Mouse (Mus musculus) ES-Bruce4 (cell line): ENCODE data around the gene Olfr1135. TPM values are rescaled to one million over a fixed set of nuclear protein-coding genes. Genes with fewer than 3 reads are reported as not detected.

Experiments
- H3K27ac ChIP-seq: 2 replicates; pipeline ENCODE4 v1.5.1; 2012; ENCODE audit warnings: low read length, inconsistent platforms; ENCODE audit not compliant: insufficient read depth
- H3K27me3 ChIP-seq: 2 replicates; pipeline ENCODE4 v1.6.1; 2012; ENCODE audit warnings: mild to moderate bottlenecking, low read length, inconsistent platforms; ENCODE audit not compliant: control insufficient read depth, poor library complexity, insufficient read depth, severe bottlenecking
- H3K36me3 ChIP-seq: 2 replicates; pipeline ENCODE4 v1.6.1; 2012; ENCODE audit warnings: inconsistent platforms, mild to moderate bottlenecking, low read length, moderate library complexity; ENCODE audit not compliant: control insufficient read depth, poor library complexity, insufficient read depth, severe bottlenecking
- H3K4me1 ChIP-seq: one replicate; pipeline ENCODE4 v1.8.1; 2011; ENCODE audit warnings: low read length; ENCODE audit not compliant: control insufficient read depth, insufficient read depth
- H3K4me3 ChIP-seq: 2 replicates; pipeline ENCODE4 v1.5.1; 2011; ENCODE audit warnings: low read depth, mild to moderate bottlenecking, low read length
- H3K9ac ChIP-seq: 2 replicates; pipeline ENCODE4 v1.6.1; 2012; ENCODE audit warnings: low read depth, mild to moderate bottlenecking, inconsistent platforms; ENCODE audit not compliant: poor library complexity, severe bottlenecking
- H3K9me3 ChIP-seq: replicated peaks from 2 replicates; pipeline ENCODE4 v1.6.1; 2012; ENCODE audit warnings: mild to moderate bottlenecking, low read length, inconsistent platforms; ENCODE audit not compliant: control insufficient read depth, poor library complexity, insufficient read depth, severe bottlenecking
- CTCF ChIP-seq: IDR thresholded peaks from one replicate; pipeline ENCODE4 v1.8.1; 2011; ENCODE audit warnings: low read depth, low read length
- EP300 ChIP-seq: IDR thresholded peaks from 2 replicates; pipeline ENCODE4 v1.6.1; 2011; ENCODE audit warnings: low read depth, low read length; ENCODE audit not compliant: insufficient read depth
- POLR2A ChIP-seq: IDR thresholded peaks from one replicate; pipeline ENCODE4 v1.8.1; 2011; ENCODE audit warnings: low read length; ENCODE audit not compliant: insufficient read depth
- polyA plus RNA-seq: library from polyadenylated mRNA; stranded (reverse); fragments of >200 nt; gene quantifications from 2 replicates; pipeline ENCODE4 v1.2.4, GENCODE M21; 2011; ENCODE audit warnings: low read depth; ENCODE audit not compliant: missing spikeins, insufficient read depth, insufficient read length

Gene Olfr1135
- not detected in 2 replicates for polyA plus RNA-seq

DNA sequence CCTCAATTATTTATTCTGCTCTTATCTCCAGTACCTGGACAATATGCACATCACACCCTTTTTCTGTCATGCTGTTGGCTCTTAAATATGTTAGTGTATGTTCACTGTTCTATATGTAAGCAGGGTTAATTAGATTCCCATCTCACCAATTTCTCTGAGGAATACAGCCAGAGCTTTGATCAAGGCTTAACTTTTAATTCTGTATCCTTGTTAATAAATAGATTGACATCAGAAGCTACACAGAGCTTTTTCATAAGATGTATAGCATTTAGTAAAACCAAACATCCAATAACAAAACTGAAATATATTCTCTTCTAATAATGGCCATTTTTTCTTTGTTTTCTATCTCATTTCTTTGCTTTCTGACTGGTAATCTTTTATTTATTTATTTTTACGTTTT, at the start of gene Olfr1135:
Gene Olfr1135 (minus strand): TSS at position 101 of the 400 bp plus-strand sequence.
- no peaks in the 10 kb centered on the region for H3K36me3 ChIP-seq
- no peak within 1 kb of the TSS for H3K4me3 ChIP-seq
- H3K9ac ChIP-seq = no peak within 1 kb of the TSS
- H3K9me3 ChIP-seq = no peaks in the 10 kb centered on the region
- no peaks in the 10 kb centered on the region for H3K27me3 ChIP-seq
- no peak within 1 kb of the TSS for H3K27ac ChIP-seq
- H3K4me1 ChIP-seq = no peaks in the 10 kb centered on the region
- TF ChIP-seq CTCF (no peak), POLR2A (no peak), EP300 (no peak)

DNA sequence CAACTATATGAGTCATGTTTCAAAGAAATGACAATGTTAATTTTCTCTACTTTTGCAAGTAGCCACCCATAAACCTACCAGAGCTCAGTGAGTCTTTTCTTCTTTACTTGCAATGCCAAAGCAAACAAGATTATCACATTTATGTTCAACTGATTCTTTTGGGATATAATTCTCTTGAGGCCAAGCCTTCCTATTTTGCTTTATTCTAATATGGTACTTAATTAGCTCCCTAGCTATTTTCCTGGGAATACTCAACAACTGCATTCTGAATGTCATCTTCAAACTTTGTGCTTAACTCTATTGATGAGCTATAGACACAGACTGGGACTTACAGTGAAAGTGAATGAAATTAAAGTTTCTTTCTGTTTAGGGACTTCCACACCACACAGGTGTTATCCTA, 39.6 kb upstream of the Olfr1135 start, which contains the start of gene Olfr1137:
Gene Olfr1137 (minus strand): TSS at position 101 of the 400 bp plus-strand sequence.
- no peaks in the 10 kb centered on the region for H3K4me1 ChIP-seq
- no peaks in the 10 kb centered on the region for H3K9me3 ChIP-seq
- no peak within 1 kb of the TSS for H3K4me3 ChIP-seq
- H3K9ac ChIP-seq = no peak within 1 kb of the TSS
- H3K27ac ChIP-seq = no peak within 1 kb of the TSS
- H3K27me3 ChIP-seq = no peaks in the 10 kb centered on the region
- TF ChIP-seq EP300 (no peak), POLR2A (no peak), CTCF (no peak)
- no peaks in the 10 kb centered on the region for H3K36me3 ChIP-seq

DNA sequence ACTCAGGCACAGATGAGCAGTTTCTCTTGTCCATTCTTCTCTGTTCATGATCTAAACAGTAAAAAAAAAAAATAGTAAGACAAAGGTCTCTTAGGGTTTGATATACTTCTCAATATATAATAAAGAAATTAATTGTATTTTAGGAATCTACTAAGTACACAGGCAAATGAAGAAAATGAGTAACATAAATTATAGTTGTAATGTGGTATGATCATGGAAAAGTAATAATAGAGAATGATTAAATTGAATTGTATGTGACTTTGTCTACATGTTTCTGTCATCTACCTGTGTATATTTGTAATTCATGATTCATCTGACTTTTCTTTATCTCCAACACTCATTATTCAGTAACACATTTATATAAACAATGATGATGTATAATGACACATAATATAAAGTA, 20.4 kb upstream of the Olfr1135 start, which contains the start of gene Olfr1136:
Gene Olfr1136 (minus strand): TSS at position 101 of the 400 bp plus-strand sequence.
- Histone ChIP-seq H3K9me3 (no peaks in the 10 kb centered on the region), H3K9ac (no peak within 1 kb of the TSS), H3K4me3 (no peak within 1 kb of the TSS), H3K27me3 (no peaks in the 10 kb centered on the region), H3K27ac (no peak within 1 kb of the TSS), H3K36me3 (no peaks in the 10 kb centered on the region), H3K4me1 (no peaks in the 10 kb centered on the region)
- TF ChIP-seq CTCF = no peak
- no peak for TF ChIP-seq EP300
- no peak for TF ChIP-seq POLR2A

DNA sequence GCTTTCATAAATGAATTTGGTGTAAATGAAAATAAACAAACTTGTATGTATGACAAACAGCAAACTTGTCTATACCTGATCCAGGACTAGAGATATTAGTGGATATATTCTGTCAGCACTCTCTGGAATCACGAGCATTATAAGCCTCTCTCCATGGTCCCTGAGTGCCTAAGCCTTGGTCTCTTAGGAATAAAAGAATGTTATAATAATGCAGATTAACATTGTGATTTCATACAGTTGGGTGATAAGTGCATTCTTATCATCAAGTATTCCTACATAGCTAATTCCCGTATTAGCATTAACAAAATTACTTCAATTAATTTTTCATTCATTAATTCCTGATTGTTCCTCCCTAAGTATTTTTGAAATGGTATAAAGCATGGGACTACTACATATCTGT, 15.1 kb downstream of the Olfr1135 start, which contains the start of gene Olfr1134:
Gene Olfr1134 (minus strand): TSS at position 101 of the 400 bp plus-strand sequence.
- no peak within 1 kb of the TSS for H3K4me3 ChIP-seq
- H3K27me3 ChIP-seq = no peaks in the 10 kb centered on the region
- no peak within 1 kb of the TSS for H3K27ac ChIP-seq
- H3K36me3 ChIP-seq = no peaks in the 10 kb centered on the region
- H3K9ac ChIP-seq = no peak within 1 kb of the TSS
- H3K4me1 ChIP-seq = no peaks in the 10 kb centered on the region
- TF ChIP-seq CTCF = no peak
- no peak for TF ChIP-seq EP300
- TF ChIP-seq POLR2A = no peak
- H3K9me3 ChIP-seq = no peaks in the 10 kb centered on the region

DNA sequence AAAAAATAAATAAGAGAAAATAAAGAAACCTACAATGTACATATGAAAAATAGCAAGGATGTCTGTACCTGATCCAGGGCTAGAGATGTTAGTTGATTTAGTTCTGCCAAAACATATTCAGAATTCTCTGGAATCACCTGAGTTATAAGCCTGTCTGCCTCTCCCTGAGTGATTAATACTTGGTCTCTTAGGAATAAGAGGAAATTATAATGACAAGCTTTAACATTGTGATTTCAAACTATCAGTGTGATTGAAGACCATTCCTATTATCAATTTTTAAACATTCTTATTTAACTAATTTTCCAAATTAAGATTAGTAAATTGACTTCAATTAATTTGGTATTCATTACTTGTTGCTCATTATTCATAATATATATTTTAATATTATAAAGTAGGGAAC, 26.2 kb downstream of the Olfr1135 start, which contains the start of gene Olfr1133:
Gene Olfr1133 (minus strand): TSS at position 101 of the 400 bp plus-strand sequence.
- Histone ChIP-seq H3K27ac (no peak within 1 kb of the TSS), H3K36me3 (no peaks in the 10 kb centered on the region), H3K27me3 (no peaks in the 10 kb centered on the region), H3K4me1 (no peaks in the 10 kb centered on the region), H3K9me3 (no peaks in the 10 kb centered on the region), H3K4me3 (no peak within 1 kb of the TSS), H3K9ac (no peak within 1 kb of the TSS)
- no peak for TF ChIP-seq CTCF
- TF ChIP-seq POLR2A = no peak
- TF ChIP-seq EP300 = no peak

DNA sequence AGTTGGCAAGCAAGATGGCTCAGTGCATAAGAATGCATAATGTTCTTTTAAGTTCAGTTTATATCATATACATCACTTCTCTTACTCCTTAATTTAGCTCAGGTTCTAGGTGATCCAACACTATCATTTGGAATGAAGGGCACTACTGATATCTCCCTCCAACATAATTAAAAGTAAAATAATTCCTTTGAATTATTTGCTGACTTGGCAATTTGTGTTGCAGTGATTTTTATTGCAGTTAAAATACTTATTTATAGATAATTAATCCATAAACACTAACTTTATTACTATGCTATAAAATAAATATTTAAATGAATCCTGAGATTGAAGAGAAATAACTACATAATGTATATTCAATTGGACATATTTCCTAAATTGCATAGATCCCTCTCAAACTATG, 31.0 kb downstream of the Olfr1135 start:
- H3K36me3 ChIP-seq = no peaks in the 10 kb centered on the region
- no peaks in the 10 kb centered on the region for H3K9me3 ChIP-seq
- H3K9ac ChIP-seq = no peak overlapping the region
- TF ChIP-seq POLR2A (no peak), EP300 (no peak), CTCF (no peak)
- H3K4me1 ChIP-seq = no peaks in the 10 kb centered on the region
- no peaks in the 10 kb centered on the region for H3K27me3 ChIP-seq
- H3K4me3 ChIP-seq = no peak overlapping the region
- H3K27ac ChIP-seq = no peak overlapping the region
